Comparison of ENCODE assay signal across 16 mouse cellular contexts in the genomic region with DNA sequence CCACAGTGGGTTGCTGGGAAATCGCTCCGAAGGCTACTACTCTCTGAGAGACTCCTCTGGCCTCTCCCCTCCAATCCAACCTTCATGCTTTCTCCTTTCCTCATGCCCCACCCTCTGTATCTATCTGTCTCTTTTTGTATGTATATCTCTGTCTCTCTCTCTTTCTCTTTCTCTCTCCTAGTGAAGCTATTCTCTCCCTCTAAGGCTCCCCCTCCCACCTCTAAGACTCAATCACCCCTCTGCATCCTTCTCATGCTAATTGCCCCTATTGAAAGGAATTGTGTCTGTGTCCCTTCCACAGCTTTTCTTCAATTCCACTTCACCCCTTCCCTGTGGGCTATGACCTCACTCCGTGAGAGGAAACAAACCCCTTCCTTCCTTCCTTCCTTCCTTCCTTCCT. TPM values are rescaled to one million over a fixed set of nuclear protein-coding genes. Genes with fewer than 3 reads are reported as not detected.
"Had no signal": no experiment of that assay in that cellular context is flagged by ENCODE, and none has a peak within 500 bp of the region (broad histone marks: within the 10 kb centered on the region; RNA-seq: fewer than 3 reads in every experiment).

No protein-coding gene starts in this region.

- DNase-seq: liver, postnatal 0 days; lung, adult 2 months; lung, postnatal 14 days; lung, postnatal 36 days; right cerebral cortex, postnatal 14 days; thymus, adult 2 months; thymus, postnatal 36 days had no signal

- H3K9me3 ChIP-seq: liver, embryonic 15.5 days; lung, embryonic 15.5 days; megakaryocyte, embryonic 14.5 days; midbrain, embryonic 13.5 days; midbrain, embryonic 15.5 days; neural tube, embryonic 12.5 days; stomach, embryonic 15.5 days had no signal

- H3K4me3 ChIP-seq: liver, embryonic 15.5 days; lung, embryonic 15.5 days; midbrain, embryonic 13.5 days; midbrain, embryonic 15.5 days; neural tube, embryonic 12.5 days; stomach, embryonic 15.5 days had no signal

- H3K36me3 ChIP-seq: liver, embryonic 15.5 days; lung, embryonic 15.5 days; midbrain, embryonic 13.5 days; midbrain, embryonic 15.5 days; neural tube, embryonic 12.5 days; stomach, embryonic 15.5 days had no signal

- H3K27me3 ChIP-seq: liver, embryonic 15.5 days; lung, embryonic 15.5 days; megakaryocyte, embryonic 14.5 days; midbrain, embryonic 13.5 days; midbrain, embryonic 15.5 days; neural tube, embryonic 12.5 days; stomach, embryonic 15.5 days had no signal

RNA-seq across cellular contexts. Expression of gene Ccl24, which starts 56.6 kb away (rescaled TPM):
- total RNA-seq: monocyte, adult 5-6 weeks; neutrophil, adult 5-6 weeks had no signal
